ENCODE assay signal across 8 mouse cellular contexts in genomic region chr11:89124411-89124810, GRCm38 (mm10). TPM values are rescaled to one million over a fixed set of nuclear protein-coding genes. Genes with fewer than 3 reads are reported as not detected.
DNase-seq lines count a peak whose midpoint lies in the region; ATAC-seq lines count a peak whose summit lies in the region.

No protein-coding gene starts in this region.

- intact Hi-C loops in left cerebral cortex, postnatal 25 days (cut with DNase I) = no loop called here

- peak; percentile 65 to 77 for DNase-seq in adrenal gland, adult (ENCODE audit: inconsistent age in 2 of 2, low spot score in 1 of 2)
- no peak for DNase-seq in adrenal gland, adult 8-10 months
- peak; percentile 84 for DNase-seq in midbrain, embryonic 11.5 days (ENCODE audit: low spot score, missing footprints)
- peak; percentile 50 for DNase-seq in ovary, postnatal 36 days (ENCODE audit: low spot score)
- DNase-seq in left cerebral cortex, adult 8-10 months (ENCODE audit: low spot score in 2 of 2) = no peak
- no peak for DNase-seq in left cerebral cortex, postnatal 25 days (ENCODE audit: low spot score in 2 of 2)

- no peaks in the 10 kb centered on the region for H3K27me3 ChIP-seq in midbrain, embryonic 11.5 days (ENCODE audit: control insufficient read depth, insufficient read depth, low read length)
- H3K27me3 ChIP-seq in midbrain, embryonic 16.5 days (ENCODE audit: control insufficient read depth, insufficient read depth, low read depth, low read length) = no peaks in the 10 kb centered on the region
- H3K27me3 ChIP-seq in kidney, embryonic 15.5 days = no peaks in the 10 kb centered on the region

- ATAC-seq in midbrain, embryonic 11.5 days (ENCODE audit: low FRiP score) = no peak
- no peak for ATAC-seq in midbrain, embryonic 16.5 days
- ATAC-seq in kidney, embryonic 15.5 days (replicated peaks; ENCODE audit: low FRiP score) = 0 out of 2 replicates have a peak, but pooled peaks have one; percentile 36

- no peaks in the 10 kb centered on the region for H3K4me1 ChIP-seq in midbrain, embryonic 11.5 days (ENCODE audit: control insufficient read depth, insufficient read depth, low read length)
- H3K4me1 ChIP-seq in midbrain, embryonic 16.5 days (ENCODE audit: control insufficient read depth, insufficient read depth, low read length) = no peaks in the 10 kb centered on the region; the same call in 1 of the 2 replicates
- H3K4me1 ChIP-seq in kidney, embryonic 15.5 days = peaks cover 14% of the 10 kb centered on the region; the same call in 1 of the 2 replicates

- no peak overlapping the region for H3K4me3 ChIP-seq in midbrain, embryonic 11.5 days (ENCODE audit: low read depth, low read length)
- H3K4me3 ChIP-seq in midbrain, embryonic 16.5 days (ENCODE audit: low read depth, low read length) = no peak overlapping the region
- no peak overlapping the region for H3K4me3 ChIP-seq in kidney, embryonic 15.5 days (replicated peaks)

- H3K27ac ChIP-seq in midbrain, embryonic 11.5 days (ENCODE audit: low read depth, low read length) = no peak overlapping the region
- H3K27ac ChIP-seq in midbrain, embryonic 16.5 days (ENCODE audit: low read length) = no peak overlapping the region
- no peak overlapping the region for H3K27ac ChIP-seq in kidney, embryonic 15.5 days

- no peak overlapping the region for H3K4me2 ChIP-seq in midbrain, embryonic 11.5 days
- no peak overlapping the region for H3K4me2 ChIP-seq in midbrain, embryonic 16.5 days (ENCODE audit: low read length)
- 0 out of 2 replicates have a peak overlapping the region, but pooled peaks have one; percentile 6 for H3K4me2 ChIP-seq in kidney, embryonic 15.5 days

- H3K36me3 ChIP-seq in midbrain, embryonic 11.5 days (ENCODE audit: control insufficient read depth, insufficient read depth, low read length) = no peaks in the 10 kb centered on the region
- H3K36me3 ChIP-seq in midbrain, embryonic 16.5 days (ENCODE audit: control insufficient read depth, insufficient read depth, low read length) = no peaks in the 10 kb centered on the region
- no peaks in the 10 kb centered on the region for H3K36me3 ChIP-seq in kidney, embryonic 15.5 days

- no peaks in the 10 kb centered on the region; the same call in 1 of the 2 replicates for H3K9me3 ChIP-seq in midbrain, embryonic 11.5 days (ENCODE audit: control insufficient read depth, low read length)
- H3K9me3 ChIP-seq in midbrain, embryonic 16.5 days (replicated peaks; ENCODE audit: control insufficient read depth, low read length, poor library complexity, severe bottlenecking) = no peaks in the 10 kb centered on the region
- H3K9me3 ChIP-seq in kidney, embryonic 15.5 days (replicated peaks) = no peaks in the 10 kb centered on the region

- 19% methylated on average over 13 of the region's 13 CpGs for WGBS in midbrain, embryonic 11.5 days
- 24% methylated on average over 13 of the region's 13 CpGs for WGBS in midbrain, embryonic 16.5 days
- WGBS in kidney, embryonic 15.5 days = 14% methylated on average over 13 of the region's 13 CpGs

- H3K9ac ChIP-seq in midbrain, embryonic 11.5 days (ENCODE audit: low read length) = no peak overlapping the region
- H3K9ac ChIP-seq in midbrain, embryonic 16.5 days (ENCODE audit: low read depth, low read length) = no peak overlapping the region
- H3K9ac ChIP-seq in kidney, embryonic 15.5 days = no peak overlapping the region

RNA-seq across cellular contexts. Expression of gene Gm525, which starts 50.8 kb away (rescaled TPM):
- not detected for total RNA-seq in adrenal gland, adult 8-10 months (2022)
- not detected in 2 replicates for polyA plus RNA-seq in midbrain, embryonic 11.5 days (2014; fragmentation: Nextera tagmentation; extraction: Ambion mirVana)
- not detected in 2 replicates for polyA plus RNA-seq in midbrain, embryonic 16.5 days (2015; fragmentation: Nextera tagmentation; extraction: Ambion mirVana)
- polyA plus RNA-seq in kidney, embryonic 15.5 days (2015; fragmentation: Nextera tagmentation; extraction: Ambion mirVana) = not detected in 2 replicates
- total RNA-seq in left cerebral cortex, adult 8-10 months (2022) = not detected
- total RNA-seq in left cerebral cortex, postnatal 25 days (2021) = not detected

RNA-seq across cellular contexts. Expression of gene Dgke, which starts 57.8 kb away (rescaled TPM):
- total RNA-seq in adrenal gland, adult 8-10 months (2022) = 10 to 100 TPM; 10.7 to 17.0 (median 14.3) TPM
- 4.1 and 4.6 TPM in 2 replicates for polyA plus RNA-seq in midbrain, embryonic 11.5 days (2014; fragmentation: Nextera tagmentation; extraction: Ambion mirVana)
- polyA plus RNA-seq in midbrain, embryonic 16.5 days (2015; fragmentation: Nextera tagmentation; extraction: Ambion mirVana) = 18.2 and 19.1 TPM in 2 replicates
- polyA plus RNA-seq in kidney, embryonic 15.5 days (2015; fragmentation: Nextera tagmentation; extraction: Ambion mirVana) = 4.3 and 4.6 TPM in 2 replicates
- total RNA-seq in left cerebral cortex, adult 8-10 months (2022) = 10 to 100 TPM; 50.3 to 60.2 (median 53.3) TPM
- 10 to 100 TPM; 51.0 to 53.0 TPM for total RNA-seq in left cerebral cortex, postnatal 25 days (2021)

Comparison
In these comparisons a context has a peak if more than half of its experiments do, and no peak if none do; other contexts are left out.
1. DNase-seq: peak in adrenal gland, adult (2 of 2), midbrain, embryonic 11.5 days (single experiment) and ovary, postnatal 36 days (single experiment); none in adrenal gland, adult 8-10 months (single experiment), left cerebral cortex, adult 8-10 months (0 of 2) and left cerebral cortex, postnatal 25 days (0 of 2).